Mouse (Mus musculus) intestine, embryonic 15.5 days (tissue): ENCODE results near the gene Abcb6. TPM values are rescaled to one million over a fixed set of nuclear protein-coding genes. Genes with fewer than 3 reads are reported as not detected.

Experiments
- ATAC-seq: fragments of 200-750 bp; cut with Nextera tagmentation; 2 replicates; pipeline ENCODE4 v1.8.0; 2017; ENCODE audit warnings: moderate TSS enrichment, moderate library complexity
- H3K27ac ChIP-seq: fragments of 300-500 bp; sonication (generic); 2 replicates; pipeline ENCODE4 v1.5.1; 2015; ENCODE audit warnings: mild to moderate bottlenecking, inconsistent platforms
- H3K27me3 ChIP-seq: fragments of 300-500 bp; sonication (generic); replicated peaks from 2 replicates; pipeline ENCODE4 v1.6.1; 2015; ENCODE audit warnings: inconsistent platforms
- H3K36me3 ChIP-seq: fragments of 300-500 bp; sonication (generic); 2 replicates; pipeline ENCODE4 v1.6.1; 2015; ENCODE audit warnings: inconsistent platforms
- H3K4me1 ChIP-seq: fragments of 300-500 bp; sonication (generic); replicated peaks from 2 replicates; pipeline ENCODE4 v1.6.1; 2015; ENCODE audit warnings: inconsistent platforms
- H3K4me2 ChIP-seq: fragments of 300-500 bp; sonication (generic); replicated peaks from 2 replicates; pipeline ENCODE4 v1.6.1; 2015; ENCODE audit warnings: mild to moderate bottlenecking, inconsistent platforms
- H3K4me3 ChIP-seq: fragments of 300-500 bp; sonication (generic); replicated peaks from 2 replicates; pipeline ENCODE4 v1.5.1; 2015; ENCODE audit warnings: inconsistent platforms
- H3K9ac ChIP-seq: fragments of 300-500 bp; sonication (generic); 2 replicates; pipeline ENCODE4 v1.6.1; 2015; ENCODE audit warnings: inconsistent platforms
- H3K9me3 ChIP-seq: fragments of 300-500 bp; sonication (generic); 2 replicates; pipeline ENCODE4 v1.6.1; 2016; ENCODE audit warnings: inconsistent platforms
- WGBS: fragments of 180-500 bp; shearing (Covaris S2); methylation state at CpG from one replicate; pipeline ENCODE4 v1.1.7; 2015; 5-methylcytosine and 5-hydroxymethylcytosine counted together
- polyA plus RNA-seq: library from polyadenylated mRNA; unstranded; fragments of >200 nt; fragmentation: Nextera tagmentation; extraction: Ambion mirVana; gene quantifications from 2 replicates; pipeline ENCODE4 v1.2.1, GENCODE M21; 2015

The Abcb6 gene
- polyA plus RNA-seq, 1 experiment from 2014 or later: 26.6 TPM

DNA sequence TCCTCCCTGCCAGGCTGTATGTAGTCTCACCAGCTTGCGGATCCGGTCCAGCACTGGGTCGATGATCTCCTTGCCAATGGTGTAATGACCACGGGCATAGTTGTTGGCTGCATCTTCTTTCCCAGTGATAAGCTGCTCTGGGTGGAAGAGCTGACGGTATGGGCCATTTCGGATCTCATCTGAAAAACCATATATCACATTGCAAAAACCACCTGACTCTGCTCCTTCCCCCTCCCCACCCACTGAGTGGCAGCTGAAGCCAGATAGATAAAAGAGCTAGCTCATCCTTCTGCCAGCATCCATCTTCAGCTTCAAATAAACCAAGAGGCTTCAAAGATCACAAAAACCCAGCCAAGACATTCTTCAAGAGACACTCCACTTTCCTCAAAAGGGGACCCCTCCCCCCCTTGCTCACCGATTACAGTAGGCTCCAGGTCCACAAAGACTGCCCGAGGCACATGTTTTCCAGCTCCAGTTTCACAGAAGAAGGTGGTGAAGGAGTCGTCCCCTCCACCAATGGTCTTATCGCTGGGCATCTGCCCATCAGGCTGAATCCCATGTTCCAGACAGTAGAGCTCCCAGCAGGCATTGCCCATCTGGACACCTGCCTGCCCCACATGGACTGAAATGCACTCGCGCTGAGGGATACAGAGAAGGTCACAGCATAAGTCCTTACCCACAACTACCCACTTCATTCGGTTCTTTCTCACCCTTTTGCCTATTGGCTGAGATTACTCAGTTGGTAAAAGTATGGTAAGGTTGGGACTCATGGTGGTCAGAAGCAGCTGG lies 36.8 kb upstream of the Abcb6 start:
- Histone ChIP-seq H3K36me3 (peaks cover 12% of the 10 kb centered on the region; the same call in 1 of the 2 replicates), H3K27ac (no peak overlapping the region), H3K4me2 (peak overlapping the region; percentile 99), H3K27me3 (peaks cover 27% of the 10 kb centered on the region), H3K9ac (no peak overlapping the region), H3K4me3 (0 out of 2 replicates have a peak overlapping the region, but pooled peaks have one; percentile 54), H3K4me1 (peaks cover 38% of the 10 kb centered on the region), H3K9me3 (no peaks in the 10 kb centered on the region)
- ATAC-seq: no peak
- WGBS: 72% methylated on average over 13 of the region's 13 CpGs

DNA sequence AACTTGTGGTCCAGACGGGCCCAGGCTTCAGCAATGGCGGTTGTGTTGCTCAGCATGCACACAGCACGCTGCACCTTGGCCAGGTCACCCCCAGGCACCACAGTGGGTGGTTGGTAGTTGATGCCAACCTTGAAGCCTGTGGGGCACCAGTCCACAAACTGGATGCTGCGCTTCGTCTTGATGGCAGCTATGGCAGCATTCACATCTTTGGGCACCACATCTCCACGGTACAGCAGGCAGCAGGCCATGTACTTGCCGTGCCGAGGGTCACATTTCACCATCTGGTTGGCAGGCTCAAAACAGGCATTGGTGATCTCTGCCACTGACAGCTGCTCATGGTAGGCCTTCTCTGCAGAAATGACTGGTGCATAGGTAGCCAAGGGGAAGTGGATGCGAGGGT lies 35.6 kb upstream of the Abcb6 start:
- peaks cover 18% of the 10 kb centered on the region for H3K27me3 ChIP-seq
- peaks cover 44% of the 10 kb centered on the region for H3K4me1 ChIP-seq
- H3K9ac ChIP-seq: no peak overlapping the region
- no peak overlapping the region for H3K27ac ChIP-seq
- WGBS: 93% methylated on average over 9 of the region's 9 CpGs
- H3K4me2 ChIP-seq: no peak overlapping the region
- H3K9me3 ChIP-seq: no peaks in the 10 kb centered on the region
- H3K36me3 ChIP-seq: peaks cover 12% of the 10 kb centered on the region; the same call in 1 of the 2 replicates
- no peak for ATAC-seq
- H3K4me3 ChIP-seq: no peak overlapping the region

DNA sequence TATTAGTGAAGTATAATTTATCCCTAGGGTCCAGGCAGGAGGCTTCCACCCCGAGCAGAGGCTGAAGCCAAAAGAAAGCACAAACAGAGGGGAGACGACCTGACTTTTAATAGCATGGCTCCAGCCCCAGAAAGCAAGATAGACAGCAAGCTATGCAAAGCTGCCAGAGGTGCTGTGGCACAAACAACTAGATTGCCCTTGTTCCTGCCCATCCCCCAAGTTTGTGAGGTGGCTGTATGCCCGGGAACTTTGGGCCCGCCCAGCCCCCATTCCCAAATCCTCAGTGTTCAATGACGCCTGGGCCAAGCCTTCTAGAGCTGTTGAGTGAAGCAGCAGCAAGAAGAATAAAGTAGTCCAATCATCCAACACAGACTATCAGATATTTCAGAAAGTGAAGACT lies 34.7 kb upstream of the Abcb6 start:
- ATAC-seq: no peak
- H3K4me2 ChIP-seq: peak overlapping the region; percentile 36
- H3K9ac ChIP-seq: no peak overlapping the region
- H3K36me3 ChIP-seq: peaks cover 12% of the 10 kb centered on the region; the same call in 1 of the 2 replicates
- 61% methylated on average over 5 of the region's 5 CpGs for WGBS
- peak overlapping the region; percentile 66 for H3K27ac ChIP-seq
- peaks cover 48% of the 10 kb centered on the region for H3K4me1 ChIP-seq
- H3K9me3 ChIP-seq: no peaks in the 10 kb centered on the region
- H3K4me3 ChIP-seq: no peak overlapping the region
- peaks cover 13% of the 10 kb centered on the region for H3K27me3 ChIP-seq

DNA sequence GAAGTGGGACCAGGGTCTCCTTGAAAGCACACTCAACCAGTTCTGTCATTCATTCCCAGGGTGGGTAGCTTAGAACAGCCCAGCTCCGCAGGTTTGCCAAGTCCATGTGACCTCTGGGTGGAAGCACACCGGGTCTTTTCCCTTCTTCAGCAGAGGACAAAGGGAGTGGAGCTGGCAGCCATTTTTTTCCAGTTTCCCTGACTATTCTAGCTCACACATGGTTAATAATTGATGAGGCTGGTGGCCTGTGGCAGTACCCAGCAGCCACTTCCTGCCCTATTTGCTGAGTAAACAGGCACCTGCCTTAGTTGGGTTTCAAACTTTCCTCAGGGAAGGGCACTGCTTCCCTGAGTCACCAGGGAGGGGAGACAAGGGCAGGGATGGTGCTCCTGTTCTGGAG lies 34.2 kb upstream of the Abcb6 start:
- Histone ChIP-seq H3K27me3 (peaks cover 9% of the 10 kb centered on the region), H3K27ac (peak overlapping the region; percentile 82), H3K9me3 (no peaks in the 10 kb centered on the region), H3K36me3 (peaks cover 12% of the 10 kb centered on the region; the same call in 1 of the 2 replicates), H3K4me1 (peaks cover 43% of the 10 kb centered on the region), H3K4me2 (peak overlapping the region; percentile 36), H3K4me3 (no peak overlapping the region), H3K9ac (peak overlapping the region; percentile 27; the same call in 1 of the 2 replicates)
- ATAC-seq: peak; percentile 49
- 47% methylated on average over 2 of the region's 2 CpGs for WGBS

DNA sequence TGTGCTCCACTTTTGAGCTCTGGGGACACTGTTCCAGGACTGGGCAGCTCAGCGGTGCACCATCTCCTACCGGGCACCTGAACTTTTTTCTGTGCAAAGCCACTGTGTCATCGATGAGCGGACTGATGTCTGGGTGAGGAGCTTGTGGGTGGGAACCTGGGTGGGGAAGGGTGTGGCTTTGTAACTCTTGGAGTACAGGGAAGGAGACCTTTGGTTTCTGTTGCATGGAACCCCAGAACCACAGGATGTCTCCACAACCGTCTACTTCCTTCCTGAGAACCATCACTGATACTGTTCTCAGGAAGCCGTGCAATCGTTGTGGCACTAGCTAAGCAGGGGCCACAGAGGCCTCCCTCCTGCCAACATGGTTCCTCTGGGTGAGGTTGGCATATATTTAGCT lies 32.9 kb upstream of the Abcb6 start:
- no peak overlapping the region for H3K4me3 ChIP-seq
- H3K9me3 ChIP-seq: no peaks in the 10 kb centered on the region
- H3K36me3 ChIP-seq: peaks cover 12% of the 10 kb centered on the region; the same call in 1 of the 2 replicates
- H3K27ac ChIP-seq: no peak overlapping the region
- 78% methylated on average over 7 of the region's 7 CpGs for WGBS
- no peak overlapping the region for H3K9ac ChIP-seq
- peak overlapping the region; percentile 20; the same call in 1 of the 2 replicates for H3K4me2 ChIP-seq
- H3K27me3 ChIP-seq: no peaks in the 10 kb centered on the region; the same call in 1 of the 2 replicates
- no peak for ATAC-seq
- peaks cover 37% of the 10 kb centered on the region for H3K4me1 ChIP-seq

DNA sequence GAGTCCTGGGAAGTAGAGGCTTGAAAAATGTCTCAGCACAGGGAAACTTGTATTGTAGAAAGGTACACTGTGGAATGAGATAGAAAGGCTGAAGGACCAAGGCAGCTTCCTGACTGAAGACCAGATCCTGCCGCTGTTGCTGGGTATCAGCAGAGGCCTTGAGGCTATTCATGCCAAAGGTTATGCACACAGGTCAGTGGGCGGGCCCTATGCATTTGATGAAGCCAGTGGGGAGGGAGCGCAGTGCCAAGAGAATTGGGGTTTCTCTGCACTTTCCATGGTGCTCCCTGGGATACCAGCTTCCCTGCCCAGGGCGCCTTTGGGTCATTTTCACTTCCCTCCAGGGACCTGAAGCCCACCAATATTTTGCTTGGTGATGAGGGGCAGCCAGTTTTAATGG lies 32.4 kb upstream of the Abcb6 start:
- 73% methylated on average over 4 of the region's 4 CpGs for WGBS
- no peak for ATAC-seq
- Histone ChIP-seq H3K4me2 (peak overlapping the region; percentile 20; the same call in 1 of the 2 replicates), H3K36me3 (peaks cover 12% of the 10 kb centered on the region; the same call in 1 of the 2 replicates), H3K27ac (no peak overlapping the region), H3K27me3 (no peaks in the 10 kb centered on the region; the same call in 1 of the 2 replicates), H3K9ac (no peak overlapping the region), H3K4me3 (no peak overlapping the region), H3K4me1 (peaks cover 37% of the 10 kb centered on the region), H3K9me3 (no peaks in the 10 kb centered on the region)

DNA sequence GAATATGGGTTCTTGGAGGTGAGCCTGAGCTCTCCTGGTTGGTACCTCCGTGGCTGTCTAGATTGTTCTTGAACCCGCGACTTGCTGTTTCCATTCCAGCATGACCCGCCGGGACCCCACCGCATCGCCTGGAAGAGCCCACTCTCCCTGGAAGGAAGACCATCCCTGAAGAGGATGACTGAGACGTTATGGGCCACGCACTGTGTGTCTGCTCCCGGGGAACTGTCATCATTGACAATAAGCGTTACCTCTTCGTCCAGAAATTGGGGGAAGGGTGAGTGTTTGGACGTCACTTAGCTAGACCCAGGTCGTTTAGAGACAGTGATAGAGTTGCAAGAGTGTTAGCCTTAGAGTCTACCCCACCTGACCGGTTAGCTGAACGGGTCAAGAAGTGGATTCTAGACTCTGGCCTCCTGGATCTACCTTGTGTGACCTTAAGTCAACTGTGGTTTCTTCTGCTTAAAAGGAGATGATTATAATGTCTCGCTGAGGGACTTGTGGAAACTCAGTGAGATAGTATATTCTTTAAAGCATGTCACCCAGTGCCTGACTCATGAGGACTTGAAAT lies 31.0 kb upstream of the Abcb6 start:
- H3K4me3 ChIP-seq: peak overlapping the region; percentile 86
- no peak for ATAC-seq
- H3K27ac ChIP-seq: peak overlapping the region; percentile 63
- peaks cover 12% of the 10 kb centered on the region; the same call in 1 of the 2 replicates for H3K36me3 ChIP-seq
- peak overlapping the region; percentile 94 for H3K9ac ChIP-seq
- peak overlapping the region; percentile 85 for H3K4me2 ChIP-seq
- H3K4me1 ChIP-seq: peaks cover 35% of the 10 kb centered on the region
- WGBS: 11% methylated on average over 17 of the region's 17 CpGs
- H3K27me3 ChIP-seq: no peaks in the 10 kb centered on the region
- H3K9me3 ChIP-seq: no peaks in the 10 kb centered on the region

DNA sequence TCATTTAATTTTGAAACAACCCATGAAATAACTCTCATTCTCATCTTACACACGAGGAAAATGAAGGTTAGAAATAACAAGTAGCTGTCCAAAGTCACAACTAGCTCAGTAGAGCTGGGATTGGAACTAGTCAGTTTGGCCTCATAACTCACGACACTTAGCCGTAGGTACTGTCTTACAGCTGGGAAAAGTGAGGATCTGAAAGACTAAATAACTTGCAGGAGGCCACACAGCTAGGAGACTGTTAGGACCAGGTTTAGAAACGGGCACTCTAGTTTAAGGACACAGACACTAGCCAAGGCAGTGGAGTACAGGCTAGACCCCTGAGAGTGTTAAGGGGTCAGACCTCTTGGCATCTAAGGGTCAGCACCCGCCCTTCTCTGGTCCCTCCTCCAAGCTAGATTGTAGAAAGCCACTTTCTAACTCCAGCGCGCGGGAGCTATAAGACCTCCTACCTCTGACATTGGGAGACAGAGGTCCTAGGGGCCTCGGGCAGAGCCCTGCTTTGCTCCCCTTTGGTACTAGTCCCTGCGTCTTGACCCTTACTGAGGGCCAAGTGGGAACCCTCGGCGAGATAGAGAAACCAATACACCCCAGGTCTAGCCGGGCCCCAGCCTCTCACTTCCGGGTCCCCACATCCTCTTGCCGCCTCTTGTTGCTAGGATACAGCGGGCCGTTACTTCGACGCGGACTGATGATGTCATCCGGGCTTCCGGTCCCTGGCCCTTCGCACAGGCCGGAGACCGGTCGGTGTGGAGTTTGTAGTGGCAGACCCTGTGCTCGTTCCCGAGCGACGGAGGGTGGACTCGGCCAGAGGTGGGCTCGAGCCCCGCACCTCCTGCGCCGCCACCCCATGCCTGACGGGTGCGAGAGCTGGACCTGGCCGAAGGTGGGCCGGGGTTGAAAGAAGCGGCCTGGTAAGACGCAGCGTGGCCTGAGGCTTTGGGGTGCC lies 30.2 kb upstream of the Abcb6 start, which contains the start of the genes Glb1l and Stk16:
TSS of gene Glb1l (minus strand) at position 678 of the 952 bp plus-strand sequence.
TSS of gene Stk16 (plus strand) at position 703 of the 952 bp plus-strand sequence.
- peak within 1 kb of the TSS; percentile 94 for H3K9ac ChIP-seq
- H3K4me2 ChIP-seq: peak within 1 kb of the TSS; percentile 85
- H3K27me3 ChIP-seq: no peaks in the 10 kb centered on the region
- peaks cover 35% of the 10 kb centered on the region for H3K4me1 ChIP-seq
- peaks cover 7% of the 10 kb centered on the region; the same call in 1 of the 2 replicates for H3K36me3 ChIP-seq
- peak within 1 kb of the TSS; percentile 63 for H3K27ac ChIP-seq
- no peaks in the 10 kb centered on the region for H3K9me3 ChIP-seq
- WGBS: 6% methylated on average over 42 of the region's 42 CpGs
- ATAC-seq: peak; percentile 91
- H3K4me3 ChIP-seq: peak within 1 kb of the TSS; percentile 86

DNA sequence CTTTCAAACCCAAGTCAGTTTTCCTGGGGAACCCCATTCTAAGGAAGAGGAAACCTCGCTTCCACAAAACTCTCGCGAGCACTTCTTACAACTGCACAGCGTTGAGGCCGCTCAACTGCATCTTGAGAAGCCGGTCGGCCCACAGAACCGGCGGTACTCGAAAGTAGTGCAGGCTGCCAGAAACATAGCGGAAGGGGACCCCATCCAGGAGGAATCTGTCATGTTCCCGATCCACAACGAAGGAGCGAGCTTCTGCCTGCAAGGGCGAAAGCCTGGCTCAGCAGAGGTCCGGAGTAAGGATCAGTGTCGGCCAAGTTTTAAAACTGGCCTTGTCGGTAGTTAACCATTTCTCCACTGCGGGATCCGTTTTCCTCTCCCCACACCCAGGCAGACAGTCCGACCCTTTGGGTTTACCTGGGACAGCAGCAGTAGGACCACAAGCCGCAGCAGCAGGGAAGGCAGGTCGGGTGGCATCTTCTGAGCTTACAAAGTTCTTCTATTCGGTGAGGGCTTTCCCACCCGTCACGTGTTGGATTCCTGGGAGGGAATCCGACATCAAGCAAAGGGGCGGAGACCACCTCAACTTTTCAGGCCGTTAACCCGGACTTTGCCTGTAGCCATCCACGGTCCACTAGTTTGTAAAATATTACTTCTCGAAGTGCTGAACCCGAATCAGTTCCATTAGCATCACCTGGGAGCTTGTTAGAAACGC lies 28.9 kb upstream of the Abcb6 start:
- Histone ChIP-seq H3K36me3 (peaks cover 6% of the 10 kb centered on the region; the same call in 1 of the 2 replicates), H3K27ac (no peak overlapping the region), H3K9ac (peak overlapping the region; percentile 52), H3K4me2 (peak overlapping the region; percentile 65), H3K4me3 (peak overlapping the region; percentile 35), H3K27me3 (no peaks in the 10 kb centered on the region), H3K4me1 (peaks cover 29% of the 10 kb centered on the region), H3K9me3 (no peaks in the 10 kb centered on the region)
- ATAC-seq: no peak
- 8% methylated on average over 34 of the region's 34 CpGs for WGBS

DNA sequence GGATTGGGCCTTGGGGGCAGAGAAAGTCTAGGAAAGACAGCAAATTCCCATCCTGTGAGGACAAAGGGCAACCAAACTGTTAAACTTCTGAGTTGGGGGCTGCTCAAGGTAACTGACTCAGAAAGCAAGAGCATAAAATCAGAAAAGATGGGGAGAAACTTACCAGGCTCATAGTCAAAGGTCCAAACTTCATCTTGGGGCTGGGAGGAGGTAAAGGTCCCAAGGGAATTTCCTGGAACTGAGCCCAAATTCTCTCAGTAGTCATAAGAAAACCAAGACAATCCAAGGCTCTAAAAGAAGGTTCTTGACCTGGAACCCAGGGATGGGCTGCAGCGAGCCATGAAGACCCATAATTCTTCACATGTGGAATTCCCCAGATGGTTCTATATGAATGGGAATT lies 21.0 kb upstream of the Abcb6 start:
- Histone ChIP-seq H3K27ac (no peak overlapping the region), H3K36me3 (peaks cover 35% of the 10 kb centered on the region), H3K4me1 (no peaks in the 10 kb centered on the region), H3K27me3 (no peaks in the 10 kb centered on the region), H3K9me3 (no peaks in the 10 kb centered on the region), H3K9ac (no peak overlapping the region), H3K4me2 (no peak overlapping the region), H3K4me3 (no peak overlapping the region)
- WGBS: 86% methylated on average over 1 of the region's 1 CpGs
- ATAC-seq: no peak

DNA sequence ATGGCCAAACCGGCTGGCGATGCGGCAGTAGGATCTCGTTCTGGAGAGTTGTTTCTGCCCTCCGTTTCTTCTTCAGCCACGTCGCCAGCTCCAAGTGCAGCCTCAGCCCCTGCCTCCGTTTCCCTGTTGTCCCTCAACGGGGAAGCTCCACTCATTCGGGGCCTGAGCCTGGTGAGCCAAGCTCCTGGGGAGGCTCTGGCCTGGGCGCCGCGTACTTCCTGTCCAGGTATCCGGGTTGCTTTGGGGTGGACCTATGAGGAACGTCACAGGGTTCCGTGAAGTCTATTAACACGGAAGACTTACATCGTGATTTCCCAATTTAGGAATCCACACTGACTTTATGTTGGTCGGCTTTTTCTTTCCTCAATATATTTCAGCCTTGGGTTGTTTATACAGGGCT lies 12.3 kb upstream of the Abcb6 start:
- peak overlapping the region; percentile 74 for H3K9ac ChIP-seq
- peaks cover 19% of the 10 kb centered on the region for H3K36me3 ChIP-seq
- peak overlapping the region; percentile 84 for H3K4me2 ChIP-seq
- ATAC-seq: peak; percentile 76
- no peaks in the 10 kb centered on the region for H3K9me3 ChIP-seq
- under 1% methylated on average over 19 of the region's 19 CpGs for WGBS
- peak overlapping the region; percentile 77 for H3K4me3 ChIP-seq
- H3K27ac ChIP-seq: peak overlapping the region; percentile 90
- no peaks in the 10 kb centered on the region for H3K27me3 ChIP-seq
- peaks cover 12% of the 10 kb centered on the region; the same call in 1 of the 2 replicates for H3K4me1 ChIP-seq
